Mouse (Mus musculus) adrenal gland (tissue): ENCODE data around the gene St8sia2.

Experiments
- intact Hi-C: fragments of 180-260 bp; cut with DNase I; formaldehyde crosslinking; loops from one replicate; pipeline ENCODE4 v1.15.1; 2025

The St8sia2 gene

DNA sequence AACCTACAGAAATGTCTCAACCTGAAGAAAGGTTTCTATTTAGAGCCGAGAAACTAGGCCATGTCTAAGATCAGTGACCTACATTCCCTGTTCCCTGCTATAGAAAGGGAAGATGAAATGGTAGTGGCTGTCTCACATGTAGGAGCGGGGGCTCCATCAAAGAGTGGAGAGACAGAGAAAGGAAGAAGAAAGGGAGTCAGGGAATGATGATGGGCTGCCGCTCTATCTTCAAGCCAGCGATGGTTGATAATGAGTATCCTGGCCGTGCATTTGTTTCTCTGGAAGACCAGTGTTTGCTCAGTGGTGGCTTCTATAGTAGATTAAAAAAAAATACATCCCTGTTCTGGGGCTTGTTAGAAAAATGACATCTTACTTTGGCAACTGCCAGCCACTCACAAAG lies 123.0 kb downstream of the St8sia2 start:
- intact Hi-C loops, result no loop called here
